8 mouse cellular contexts compared by ENCODE assay signal in genomic region chr15:89233586-89233985, GRCm38 (mm10). TPM values are rescaled to one million over a fixed set of nuclear protein-coding genes. Genes with fewer than 3 reads are reported as not detected.
A peak's percentile ranks its signal among the peaks of the same experiment; 100 is the strongest.
DNase-seq lines count a peak whose midpoint lies in the region; ATAC-seq and TF ChIP-seq lines count a peak whose summit lies in the region.

No protein-coding gene starts in this region.

- no peaks in the 10 kb centered on the region for H3K79me2 ChIP-seq in C2C12 (ENCODE audit: control insufficient read depth, insufficient read depth)

- H3K27ac ChIP-seq in hindbrain, embryonic 11.5 days (ENCODE audit: low read depth, low read length) = no peak overlapping the region
- H3K27ac ChIP-seq in hindbrain, embryonic 12.5 days = no peak overlapping the region
- no peak overlapping the region for H3K27ac ChIP-seq in stomach, embryonic 16.5 days (ENCODE audit: low read length)
- H3K27ac ChIP-seq in hindbrain, embryonic 10.5 days = no peak overlapping the region

- H3K36me3 ChIP-seq in hindbrain, embryonic 11.5 days (ENCODE audit: control insufficient read depth, insufficient read depth, low read length) = no peaks in the 10 kb centered on the region
- peaks cover 15% of the 10 kb centered on the region; the same call in 1 of the 2 replicates for H3K36me3 ChIP-seq in hindbrain, embryonic 12.5 days
- H3K36me3 ChIP-seq in C2C12 (ENCODE audit: control insufficient read depth, insufficient read depth) = no peaks in the 10 kb centered on the region
- H3K36me3 ChIP-seq in stomach, embryonic 16.5 days (ENCODE audit: control insufficient read depth, insufficient read depth, low read length) = no peaks in the 10 kb centered on the region
- peaks cover 18% of the 10 kb centered on the region for H3K36me3 ChIP-seq in hindbrain, embryonic 10.5 days

- 63% methylated on average over 2 of the region's 2 CpGs for WGBS in hindbrain, embryonic 11.5 days
- 49% methylated on average over 2 of the region's 2 CpGs for WGBS in hindbrain, embryonic 12.5 days
- 40% methylated on average over 2 of the region's 2 CpGs for WGBS in stomach, embryonic 16.5 days
- WGBS in hindbrain, embryonic 10.5 days = 59% methylated on average over 2 of the region's 2 CpGs

- H3K4me1 ChIP-seq in hindbrain, embryonic 11.5 days (replicated peaks; ENCODE audit: control insufficient read depth, insufficient read depth, low read length) = no peaks in the 10 kb centered on the region
- H3K4me1 ChIP-seq in hindbrain, embryonic 12.5 days = no peaks in the 10 kb centered on the region
- H3K4me1 ChIP-seq in stomach, embryonic 16.5 days (ENCODE audit: control insufficient read depth, insufficient read depth, low read length) = no peaks in the 10 kb centered on the region
- H3K4me1 ChIP-seq in hindbrain, embryonic 10.5 days (replicated peaks) = no peaks in the 10 kb centered on the region

- ATAC-seq in hindbrain, embryonic 11.5 days (ENCODE audit: low FRiP score) = no peak
- ATAC-seq in hindbrain, embryonic 12.5 days (ENCODE audit: low FRiP score) = no peak
- ATAC-seq in stomach, embryonic 16.5 days (ENCODE audit: insufficient read depth, low FRiP score) = peak; percentile 44; the same call in 1 of the 2 replicates

- no peaks in the 10 kb centered on the region for H3K79me3 ChIP-seq in C2C12 (ENCODE audit: low read depth)

- no peak overlapping the region for H3ac ChIP-seq in C2C12 (ENCODE audit: control insufficient read depth, insufficient read length, low read depth)

- H3K4me2 ChIP-seq in hindbrain, embryonic 11.5 days (replicated peaks; ENCODE audit: low read depth, low read length) = no peak overlapping the region
- H3K4me2 ChIP-seq in hindbrain, embryonic 12.5 days (replicated peaks) = no peak overlapping the region
- no peak overlapping the region for H3K4me2 ChIP-seq in stomach, embryonic 16.5 days (ENCODE audit: low read depth, low read length)

- H3K27me3 ChIP-seq in hindbrain, embryonic 11.5 days (ENCODE audit: control insufficient read depth, insufficient read depth, low read length) = no peaks in the 10 kb centered on the region
- H3K27me3 ChIP-seq in hindbrain, embryonic 12.5 days = no peaks in the 10 kb centered on the region
- no peaks in the 10 kb centered on the region for H3K27me3 ChIP-seq in C2C12 (ENCODE audit: control insufficient read depth, insufficient read depth, insufficient read length)
- H3K27me3 ChIP-seq in stomach, embryonic 16.5 days (ENCODE audit: control insufficient read depth, insufficient read depth, low read length) = no peaks in the 10 kb centered on the region
- no peaks in the 10 kb centered on the region for H3K27me3 ChIP-seq in hindbrain, embryonic 10.5 days (ENCODE audit: insufficient read depth, poor library complexity, severe bottlenecking)

- no peak for TF ChIP-seq CTCF in C2C12 (IDR thresholded peaks at IDR 0.05; ENCODE audit: control insufficient read depth, insufficient read depth, insufficient read length)

- no peak overlapping the region for H3K9ac ChIP-seq in hindbrain, embryonic 11.5 days (ENCODE audit: low read depth, low read length)
- H3K9ac ChIP-seq in hindbrain, embryonic 12.5 days = no peak overlapping the region
- no peak overlapping the region for H3K9ac ChIP-seq in stomach, embryonic 16.5 days (ENCODE audit: low read length)

- H3K9me3 ChIP-seq in hindbrain, embryonic 11.5 days (ENCODE audit: control insufficient read depth, low read length) = no peaks in the 10 kb centered on the region
- no peaks in the 10 kb centered on the region for H3K9me3 ChIP-seq in hindbrain, embryonic 12.5 days (replicated peaks)
- H3K9me3 ChIP-seq in stomach, embryonic 16.5 days (replicated peaks; ENCODE audit: control insufficient read depth, low read length) = no peaks in the 10 kb centered on the region
- H3K9me3 ChIP-seq in hindbrain, embryonic 10.5 days = no peaks in the 10 kb centered on the region

- DNase-seq in hindbrain, embryonic 11.5 days (ENCODE audit: low spot score) = peak; percentile 6
- peak; percentile 16 for DNase-seq in adrenal gland, postnatal 25 days
- DNase-seq in heart, postnatal 10 days = peak; percentile 65 to 68
- DNase-seq in testis, postnatal 10 days (ENCODE audit: low spot score) = no peak
- no peak for DNase-seq in hindbrain, embryonic 10.5 days (ENCODE audit: low spot score)

- intact Hi-C loops in heart, postnatal 10 days (cut with DNase I) = no loop called here

- no peak overlapping the region for H3K4me3 ChIP-seq in hindbrain, embryonic 11.5 days (ENCODE audit: low read depth, low read length)
- H3K4me3 ChIP-seq in hindbrain, embryonic 12.5 days = no peak overlapping the region
- no peak overlapping the region for H3K4me3 ChIP-seq in C2C12 (ENCODE audit: insufficient read depth, poor library complexity, severe bottlenecking)
- no peak overlapping the region for H3K4me3 ChIP-seq in stomach, embryonic 16.5 days (replicated peaks; ENCODE audit: low read length)
- H3K4me3 ChIP-seq in hindbrain, embryonic 10.5 days = no peak overlapping the region

TF ChIP-seq in C2C12, 6 proteins besides CTCF, POLR2A, EP300 and RAD21:
- TF ChIP-seq MYOD1 (IDR thresholded peaks at IDR 0.05; ENCODE audit: control insufficient read depth, insufficient read length, low read depth) (peak; percentile 10), MYOG (IDR thresholded peaks at IDR 0.05; ENCODE audit: control insufficient read depth, extremely low read depth, insufficient read length) (no peak), USF1 (IDR thresholded peaks at IDR 0.05; ENCODE audit: low read depth) (peak; percentile 1)

RNA-seq across cellular contexts. Expression of gene Ppp6r2, which starts 22.2 kb away (rescaled TPM):
- polyA plus RNA-seq in hindbrain, embryonic 11.5 days (2014; fragmentation: Nextera tagmentation; extraction: Ambion mirVana) = 42.1 and 46.0 TPM in 2 replicates
- 62.3 and 65.2 TPM in 2 replicates for polyA plus RNA-seq in hindbrain, embryonic 12.5 days (2016; fragmentation: Nextera tagmentation; extraction: Ambion mirVana)
- 18.4 TPM for polyA plus RNA-seq in C2C12 (2012; fragmentation: generic; extraction: Trizol)
- 43.3 and 45.8 TPM in 2 replicates for total RNA-seq in adrenal gland, postnatal 25 days (2021)
- 10 to 100 TPM; 59.5 to 60.6 TPM for total RNA-seq in heart, postnatal 10 days (2021)
- 20.2 and 24.4 TPM in 2 replicates for polyA plus RNA-seq in stomach, embryonic 16.5 days (2015; fragmentation: Nextera tagmentation; extraction: Ambion mirVana)
- polyA plus RNA-seq in hindbrain, embryonic 10.5 days (2016; fragmentation: Nextera tagmentation; extraction: Ambion mirVana) = 27.2 and 45.7 TPM in 2 replicates

RNA-seq across cellular contexts. Expression of gene Dennd6b, which starts 37.3 kb away (rescaled TPM):
- 28.3 and 31.2 TPM in 2 replicates for polyA plus RNA-seq in hindbrain, embryonic 11.5 days (2014; fragmentation: Nextera tagmentation; extraction: Ambion mirVana)
- 54.6 and 57.7 TPM in 2 replicates for polyA plus RNA-seq in hindbrain, embryonic 12.5 days (2016; fragmentation: Nextera tagmentation; extraction: Ambion mirVana)
- 2.1 TPM for polyA plus RNA-seq in C2C12 (2012; fragmentation: generic; extraction: Trizol)
- 5.7 and 9.1 TPM in 2 replicates for total RNA-seq in adrenal gland, postnatal 25 days (2021)
- 1 to 10 TPM; 8.6 TPM for total RNA-seq in heart, postnatal 10 days (2021)
- polyA plus RNA-seq in stomach, embryonic 16.5 days (2015; fragmentation: Nextera tagmentation; extraction: Ambion mirVana) = 13.4 and 15.0 TPM in 2 replicates
- 29.7 and 40.1 TPM in 2 replicates for polyA plus RNA-seq in hindbrain, embryonic 10.5 days (2016; fragmentation: Nextera tagmentation; extraction: Ambion mirVana)

RNA-seq across cellular contexts. Expression of gene Plxnb2, which starts 53.0 kb away (rescaled TPM):
- polyA plus RNA-seq in hindbrain, embryonic 11.5 days (2014; fragmentation: Nextera tagmentation; extraction: Ambion mirVana) = 97.4 and 104 TPM in 2 replicates
- 167 and 169 TPM in 2 replicates for polyA plus RNA-seq in hindbrain, embryonic 12.5 days (2016; fragmentation: Nextera tagmentation; extraction: Ambion mirVana)
- 206 TPM for polyA plus RNA-seq in C2C12 (2012; fragmentation: generic; extraction: Trizol)
- total RNA-seq in adrenal gland, postnatal 25 days (2021) = 121 and 144 TPM in 2 replicates
- total RNA-seq in heart, postnatal 10 days (2021) = 100 to 1,000 TPM; 115 to 145 TPM
- 153 and 178 TPM in 2 replicates for polyA plus RNA-seq in stomach, embryonic 16.5 days (2015; fragmentation: Nextera tagmentation; extraction: Ambion mirVana)
- 133 and 155 TPM in 2 replicates for polyA plus RNA-seq in hindbrain, embryonic 10.5 days (2016; fragmentation: Nextera tagmentation; extraction: Ambion mirVana)

Comparison
In these comparisons a context has a peak if more than half of its experiments do, and no peak if none do; other contexts are left out.
1. DNase-seq: peak in hindbrain, embryonic 11.5 days (single experiment), adrenal gland, postnatal 25 days (single experiment) and heart, postnatal 10 days (2 of 2); none in testis, postnatal 10 days (single experiment) and hindbrain, embryonic 10.5 days (single experiment).